Mouse (Mus musculus) kidney, adult 8-10 months (tissue): ENCODE data around the gene Slc27a2.

Source experiments
- DNase-seq, 2 experiments: peaks; one replicate each; pipeline ENCODE4 v3.0.0; 2022

Slc27a2 gene

GRCm38 (mm10) chr2:126555533-126555932 is 3.3 kb downstream of the Slc27a2 start:
- DNase-seq, result peak; percentile 58 to 75

DNA sequence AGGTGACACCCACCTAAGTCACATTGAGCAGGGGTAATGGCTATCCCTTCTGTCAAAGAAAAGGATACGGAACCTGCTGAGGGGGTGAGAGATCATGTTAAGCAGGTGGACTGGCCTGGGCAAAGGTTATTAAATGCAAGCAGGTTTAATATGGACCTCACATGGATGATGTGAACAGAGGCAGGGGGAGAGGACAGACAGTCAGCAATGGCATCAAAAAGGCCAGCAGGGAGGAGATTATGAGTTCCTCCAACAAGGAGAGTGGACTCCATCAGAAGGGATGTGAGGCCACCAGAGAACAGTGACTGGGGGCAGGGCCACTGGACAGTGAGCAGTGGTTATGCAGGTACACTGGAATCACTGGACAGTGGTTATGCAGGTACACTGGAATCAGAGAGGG is 7.9 kb downstream of the Slc27a2 start:
- no peak for DNase-seq

DNA sequence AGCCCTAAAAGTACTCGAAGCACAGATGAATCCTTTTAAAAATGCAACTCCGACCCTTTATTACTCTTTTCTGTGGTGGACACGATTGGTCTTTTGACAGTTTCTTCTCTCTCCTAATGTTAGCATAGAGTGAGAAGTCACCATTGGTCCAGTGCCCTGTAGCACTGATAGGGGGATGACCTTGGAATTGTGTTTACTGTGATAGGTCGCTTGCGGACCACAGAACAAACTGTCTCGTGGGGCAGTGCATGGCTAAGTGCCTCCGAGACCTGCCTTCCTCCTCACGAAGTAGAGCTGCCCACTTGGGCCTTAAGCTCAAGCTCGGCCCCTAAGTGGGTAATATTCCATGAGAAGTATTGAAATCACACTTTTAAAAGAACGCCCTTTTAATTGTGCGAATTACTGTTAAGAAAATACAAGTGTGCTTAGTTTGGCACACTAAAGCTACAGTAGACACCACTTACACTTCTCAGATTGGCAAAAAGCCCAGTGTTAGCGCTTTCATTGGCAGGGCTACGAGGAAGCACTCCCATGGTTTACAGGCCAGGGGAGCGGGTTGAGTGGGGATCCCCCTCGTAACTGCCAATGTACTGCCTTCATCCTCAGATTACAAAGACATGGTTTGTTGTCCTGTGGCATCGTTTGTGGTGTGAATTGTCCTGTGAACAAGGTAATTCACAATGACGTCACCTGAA is 11.4 kb downstream of the Slc27a2 start:
- no peak for DNase-seq

- DNase-seq, result peak in 1 of 2 experiments; percentile 42
Measured at GRCm38 (mm10) chr2:126572163-126572562, 20.0 kb downstream of the Slc27a2 start.

DNA sequence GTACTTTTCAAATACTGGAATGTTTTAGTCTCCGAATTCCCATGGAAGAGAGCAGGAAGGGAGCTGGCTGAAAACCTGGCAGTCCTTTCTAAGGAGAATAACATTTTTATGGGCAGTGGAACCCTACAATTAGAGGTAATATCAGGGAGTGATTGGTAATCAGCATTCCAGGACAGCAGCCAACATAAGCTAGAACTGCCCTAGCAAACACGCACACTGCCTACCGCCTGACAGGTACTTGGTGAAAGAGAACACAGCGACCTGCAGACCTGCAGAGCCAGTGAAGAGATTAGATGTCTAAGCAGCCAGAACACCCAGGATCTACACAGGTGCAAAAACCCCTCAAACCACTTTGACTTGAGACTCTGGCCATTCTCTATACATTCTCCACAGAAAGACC is 20.5 kb downstream of the Slc27a2 start:
- DNase-seq, result no peak

DNA sequence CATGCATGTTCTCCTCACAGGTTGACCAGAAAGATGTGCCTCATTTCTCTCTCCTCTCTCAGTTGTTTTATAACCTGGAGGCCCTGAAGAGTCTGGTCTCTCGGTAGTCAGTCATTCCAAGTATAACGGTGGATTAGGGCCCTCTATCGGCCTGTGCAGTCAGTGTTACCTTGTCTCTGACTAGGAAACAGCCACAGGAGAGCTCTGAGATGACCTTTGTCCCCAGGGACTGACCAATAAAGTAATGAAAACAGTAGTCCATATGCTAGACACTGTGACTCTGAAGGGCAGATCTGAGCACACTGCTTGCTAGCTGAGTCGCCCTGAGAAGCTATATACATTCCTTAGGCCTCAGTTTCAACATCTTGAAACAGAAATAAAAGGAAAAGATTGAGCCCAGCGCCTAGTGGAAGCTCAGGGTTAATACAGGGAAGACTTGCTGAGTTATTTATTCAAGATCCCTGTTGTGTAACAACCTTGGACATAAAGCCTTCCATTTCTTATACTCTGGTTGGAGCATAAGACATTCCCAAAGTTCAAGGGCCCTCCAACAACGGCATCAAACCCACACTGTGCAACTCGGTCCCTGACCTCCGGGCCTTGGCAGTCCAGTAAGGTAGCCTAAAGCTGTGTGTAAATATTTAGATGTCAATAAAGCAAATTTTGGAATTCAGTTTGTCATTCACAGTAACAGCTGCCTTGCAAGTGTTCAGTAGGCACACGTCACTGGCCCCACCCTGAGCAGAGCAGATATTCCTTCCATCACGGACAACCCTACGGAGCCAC is 23.4 kb downstream of the Slc27a2 start:
- peak; percentile 64 to 72 for DNase-seq

GRCm38 (mm10) chr2:126577362-126577761 is 25.2 kb downstream of the Slc27a2 start:
- DNase-seq, result no peak

DNA sequence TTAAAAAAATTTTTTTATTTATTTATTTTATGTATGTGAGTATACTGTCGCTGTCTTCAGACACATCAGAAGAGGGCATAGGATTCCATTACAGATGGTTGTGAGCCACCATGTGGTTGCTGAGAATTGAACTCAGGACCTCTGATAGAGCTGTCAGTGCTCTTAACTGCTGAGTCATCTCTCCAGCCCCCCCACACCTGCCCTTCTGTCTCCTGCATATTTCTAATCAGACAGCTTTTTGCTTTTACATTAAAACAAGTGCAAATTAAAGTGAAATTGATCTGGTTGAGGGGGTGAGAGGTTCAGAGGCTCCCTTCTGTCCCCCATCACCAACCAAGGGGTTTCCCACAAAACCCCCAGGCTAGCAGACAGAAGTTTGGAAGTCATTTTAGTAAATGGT is 27.1 kb downstream of the Slc27a2 start:
- no peak for DNase-seq

- no peak for DNase-seq
Measured at GRCm38 (mm10) chr2:126583960-126584359, 31.8 kb downstream of the Slc27a2 start.

DNA sequence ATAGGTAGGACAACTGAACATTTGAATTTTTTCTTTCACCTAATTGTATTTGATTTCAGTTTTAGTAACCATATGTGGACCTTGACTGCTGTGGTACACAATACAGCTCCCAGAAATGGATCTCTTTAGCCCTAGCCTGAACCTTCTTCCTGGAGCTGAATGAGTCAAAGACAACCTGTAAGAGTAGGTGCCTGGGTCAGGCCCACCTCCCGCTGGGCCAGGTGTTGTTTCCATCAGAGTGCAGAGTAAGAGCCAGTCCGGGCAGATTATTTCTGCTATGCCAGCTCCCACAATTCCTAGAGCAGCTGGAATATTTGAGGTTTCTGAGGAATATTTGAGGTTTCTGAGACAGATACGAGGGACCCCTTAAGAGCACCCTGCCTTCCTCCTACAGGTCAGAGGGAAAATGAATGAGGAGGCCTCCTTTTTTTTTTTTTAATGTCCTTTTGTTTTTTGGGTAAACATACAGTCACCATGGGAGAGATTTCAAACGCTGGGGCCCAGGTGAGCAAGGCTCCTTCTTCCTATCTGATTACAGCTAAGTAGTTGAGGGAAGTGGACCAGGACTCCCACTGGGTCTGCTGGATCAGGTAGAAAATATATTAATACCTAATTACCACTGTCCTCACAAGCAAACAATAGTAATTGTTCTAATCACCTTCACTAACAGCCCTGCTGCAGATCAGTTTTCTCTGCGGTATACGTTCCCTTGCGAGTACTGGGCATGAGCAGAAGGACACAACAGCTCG is 32.6 kb downstream of the Slc27a2 start:
- no peak for DNase-seq

DNA sequence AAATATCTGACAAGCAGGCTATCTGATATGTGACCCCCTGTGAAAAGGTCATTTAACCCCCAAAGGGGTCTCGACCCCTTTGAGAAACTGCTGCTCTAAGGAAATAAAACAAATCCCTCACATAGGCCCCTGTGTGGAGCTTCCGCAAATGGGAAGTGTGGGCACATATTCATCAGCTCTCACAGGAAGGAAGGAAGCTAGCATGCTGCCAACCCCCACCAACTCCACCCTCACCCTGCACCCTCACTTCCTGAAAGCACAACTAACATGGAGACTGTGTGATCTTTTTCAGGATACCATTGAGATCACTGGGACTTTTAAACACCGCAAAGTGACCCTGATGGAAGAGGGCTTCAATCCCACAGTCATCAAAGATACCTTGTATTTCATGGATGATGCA is 35.3 kb downstream of the Slc27a2 start:
- DNase-seq, result no peak

DNA sequence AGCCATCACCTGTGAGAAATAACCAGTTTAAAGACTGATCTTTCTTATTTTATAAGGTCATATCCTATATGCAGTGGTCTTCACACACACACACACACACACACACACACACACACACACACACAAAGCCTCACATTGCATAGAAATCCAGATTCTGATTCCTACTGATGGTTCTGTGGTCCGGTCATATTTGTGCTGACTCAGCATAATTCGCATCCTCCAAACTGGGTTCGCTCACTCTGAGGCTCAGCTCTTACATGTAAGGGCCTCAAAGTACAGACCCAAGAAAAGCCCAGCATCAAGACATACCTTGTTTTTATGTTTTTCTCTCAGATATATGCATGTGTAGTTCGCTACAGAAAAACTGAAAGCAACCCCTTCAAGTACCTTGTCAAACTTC is 39.1 kb downstream of the Slc27a2 start:
- no peak for DNase-seq

DNA sequence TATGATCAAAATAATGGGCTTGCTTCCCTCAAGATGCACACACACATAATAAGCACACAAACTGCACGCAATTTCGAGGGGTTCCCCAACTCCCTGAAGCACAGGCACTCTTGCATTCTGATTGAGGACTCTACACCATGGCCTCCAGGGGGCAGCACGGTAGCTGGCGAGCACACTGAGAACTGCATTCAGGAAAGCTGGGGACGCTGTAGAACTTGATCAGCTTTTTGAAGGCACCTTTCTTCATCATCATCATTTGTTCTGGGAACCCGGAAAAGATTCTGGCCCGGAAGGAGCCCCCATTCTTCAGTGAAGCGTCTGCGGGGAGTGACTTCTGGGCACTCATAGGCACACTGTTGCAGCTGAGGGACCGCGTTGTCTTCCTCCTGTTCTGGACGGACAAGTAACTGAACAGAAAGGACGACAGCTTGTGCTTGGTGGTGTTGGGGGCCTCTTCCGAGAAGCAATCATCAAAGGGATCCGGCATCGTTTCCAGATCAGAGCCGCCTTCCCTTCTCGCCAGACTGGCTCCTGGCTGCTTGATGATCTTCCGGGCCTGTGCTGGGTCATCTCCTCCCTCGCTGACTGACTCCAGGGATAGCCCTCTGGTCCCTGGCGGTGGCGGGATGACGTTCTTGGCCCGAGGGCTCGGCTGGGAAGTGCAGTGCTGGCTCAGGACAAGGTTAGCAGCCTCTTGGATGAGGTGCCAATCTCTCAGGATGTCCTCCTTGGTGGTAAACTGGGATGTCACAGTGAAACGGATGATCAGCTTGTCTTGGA is 41.8 kb downstream of the Slc27a2 start:
- peak in 1 of 2 experiments; percentile 57 for DNase-seq

GRCm38 (mm10) chr2:126596347-126597072 is 44.3 kb downstream of the Slc27a2 start:
- DNase-seq, result no peak

- peak in 1 of 2 experiments; percentile 22 for DNase-seq
Measured at GRCm38 (mm10) chr2:126597279-126598241, 45.4 kb downstream of the Slc27a2 start.

DNA sequence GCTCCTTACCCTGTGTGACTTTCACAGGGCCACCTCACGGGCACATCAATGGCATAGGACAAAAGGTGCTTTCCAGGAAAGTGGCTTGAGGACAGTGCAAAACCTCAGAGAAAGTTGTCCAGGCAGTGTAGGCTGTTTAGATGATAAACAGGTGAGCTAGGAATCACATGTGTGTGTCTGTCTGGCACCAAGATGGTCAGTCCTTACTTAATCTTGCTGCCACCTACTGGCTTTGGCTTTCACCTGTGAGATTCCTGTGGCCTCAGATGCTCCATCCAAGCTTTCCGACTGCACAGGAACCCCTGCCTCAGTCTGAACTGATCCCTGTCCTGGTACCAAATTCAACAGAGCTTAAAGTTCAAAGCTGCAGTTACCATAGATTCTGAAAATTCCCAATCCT is 46.2 kb downstream of the Slc27a2 start:
- peak in 1 of 2 experiments; percentile 10 for DNase-seq

- DNase-seq, result no peak
Measured at GRCm38 (mm10) chr2:126599005-126599404, 46.8 kb downstream of the Slc27a2 start.

DNA sequence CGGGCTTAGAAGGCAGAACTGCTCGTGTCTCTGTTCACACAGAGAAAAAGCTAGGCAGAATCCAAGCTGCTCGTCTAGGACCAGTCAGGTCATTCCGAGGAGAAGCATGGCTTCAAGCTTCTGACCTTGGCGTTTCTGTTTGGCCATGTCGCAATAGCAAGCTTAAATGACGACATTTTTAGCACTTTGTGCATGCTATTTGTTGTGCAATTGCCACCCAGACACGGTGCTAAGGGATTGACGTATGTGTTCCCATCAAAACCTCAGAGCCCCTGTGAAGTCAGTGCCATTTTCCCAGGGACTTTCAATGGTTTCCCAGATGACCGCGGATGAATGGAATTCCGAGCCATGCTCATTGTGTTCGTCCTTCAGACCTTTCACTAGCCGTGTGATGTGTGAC is 48.3 kb downstream of the Slc27a2 start:
- DNase-seq, result no peak

- no peak for DNase-seq
Measured at GRCm38 (mm10) chr2:126601918-126602600, 49.9 kb downstream of the Slc27a2 start.

DNA sequence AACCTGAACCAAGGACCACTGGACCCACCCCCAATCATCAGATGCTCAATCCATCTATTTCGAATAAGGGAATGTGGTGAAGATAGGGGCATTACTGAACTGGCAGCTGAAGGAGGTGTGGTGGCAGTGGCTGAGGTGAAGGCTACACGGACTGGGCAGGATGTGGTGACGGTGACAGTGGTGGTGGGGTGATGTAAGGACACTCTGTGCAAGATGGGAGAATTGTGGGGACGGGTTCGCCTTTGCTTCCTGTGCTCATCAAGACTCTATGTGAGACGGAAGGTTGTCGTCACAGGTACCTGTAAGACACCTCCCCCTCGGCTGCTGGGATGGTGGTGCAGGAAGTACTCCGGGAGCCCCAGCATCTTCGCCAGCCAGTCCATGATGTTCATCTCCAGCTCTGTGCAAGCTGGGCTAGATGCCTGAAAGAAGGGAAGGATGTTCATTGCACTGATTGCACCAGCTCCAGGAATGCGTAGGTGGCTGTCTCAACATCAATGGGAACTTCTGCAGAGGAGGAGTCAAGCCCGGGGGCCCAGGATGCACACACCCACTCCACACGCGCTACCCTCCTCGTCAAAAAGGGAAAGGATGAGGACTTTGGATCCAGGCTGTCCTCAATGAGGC is 54.0 kb downstream of the Slc27a2 start:
- no peak for DNase-seq
